Comparison of ENCODE assay signal across 8 mouse cellular contexts in the genomic region with DNA sequence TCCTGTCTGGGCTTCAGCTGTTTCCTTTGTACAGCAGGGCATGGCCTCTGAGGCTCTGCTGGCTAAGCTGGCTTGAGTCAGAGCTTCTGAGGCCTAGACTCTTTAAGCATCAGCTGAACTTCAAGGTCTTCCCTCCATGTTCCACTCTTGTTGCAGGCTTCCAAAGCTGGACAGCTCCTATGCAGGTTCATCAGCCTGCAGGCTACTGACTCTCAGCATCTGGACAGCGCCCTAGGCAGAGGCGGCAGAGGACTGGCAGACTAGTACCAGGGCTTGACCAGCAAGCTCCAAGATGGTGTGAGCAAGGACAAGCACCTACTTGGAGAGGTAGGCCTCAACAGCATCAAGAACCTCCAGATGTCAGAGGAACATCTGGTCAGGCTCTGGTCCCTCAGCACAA. TPM values are rescaled to one million over a fixed set of nuclear protein-coding genes. Genes with fewer than 3 reads are reported as not detected.
DNase-seq lines count a peak whose midpoint lies in the region; ATAC-seq and TF ChIP-seq lines count a peak whose summit lies in the region.

No protein-coding gene starts in this region.

- peaks cover 7% of the 10 kb centered on the region for H3K4me1 ChIP-seq in hindbrain, embryonic 10.5 days (replicated peaks)
- H3K4me1 ChIP-seq in hindbrain, embryonic 12.5 days: peaks cover 10% of the 10 kb centered on the region
- H3K4me1 ChIP-seq in ES-E14 (ENCODE audit: control insufficient read depth in 2 of 2, insufficient read depth in 2 of 2, low read length in 2 of 2, poor library complexity in 1 of 2): peaks cover 0 to 3% of the 10 kb centered on the region in 2 experiments; a peak in 1 of 4 replicates
- H3K4me1 ChIP-seq in embryonic facial prominence, embryonic 14.5 days (ENCODE audit: control insufficient read depth, insufficient read depth, low read length): peaks cover 5% of the 10 kb centered on the region; the same call in 1 of the 2 replicates
- H3K4me1 ChIP-seq in liver, embryonic 14.5 days (replicated peaks; ENCODE audit: control insufficient read depth in 2 of 2, insufficient read depth in 2 of 2, low read length in 1 of 2): peaks cover 5 to 12% of the 10 kb centered on the region in 2 experiments

- in situ Hi-C loops in ES-E14 (cut with MboI; ENCODE audit: low sequenced_read_pairs in 2 of 2, unreplicated experiment in 2 of 2): no loop called here

- WGBS in hindbrain, embryonic 10.5 days: 33% methylated on average over 2 of the region's 2 CpGs
- 30% methylated on average over 2 of the region's 2 CpGs for WGBS in hindbrain, embryonic 12.5 days
- whole genome bisulfite sequencing in embryonic facial prominence, embryonic 14.5 days: 23% methylated on average over 2 of the region's 2 CpGs
- 16% methylated on average over 2 of the region's 2 CpGs for WGBS in liver, embryonic 14.5 days (ENCODE audit: insufficient replicate concordance)

- no peak overlapping the region for H3K27ac ChIP-seq in hindbrain, embryonic 10.5 days
- H3K27ac ChIP-seq in hindbrain, embryonic 12.5 days: no peak overlapping the region
- no peak overlapping the region for H3K27ac ChIP-seq in ES-E14 (ENCODE audit: insufficient read depth, low read depth, low read length, poor library complexity, severe bottlenecking)
- H3K27ac ChIP-seq in embryonic facial prominence, embryonic 14.5 days (replicated peaks; ENCODE audit: low read depth, low read length): no peak overlapping the region
- no peak overlapping the region for H3K27ac ChIP-seq in liver, embryonic 14.5 days

- no peaks in the 10 kb centered on the region for H3K27me3 ChIP-seq in hindbrain, embryonic 10.5 days (ENCODE audit: insufficient read depth, poor library complexity, severe bottlenecking)
- H3K27me3 ChIP-seq in hindbrain, embryonic 12.5 days: no peaks in the 10 kb centered on the region
- H3K27me3 ChIP-seq in embryonic facial prominence, embryonic 14.5 days (replicated peaks; ENCODE audit: control insufficient read depth, insufficient read depth, low read length): no peaks in the 10 kb centered on the region
- H3K27me3 ChIP-seq in liver, embryonic 14.5 days (ENCODE audit: control insufficient read depth, insufficient read depth, low read length): no peaks in the 10 kb centered on the region; the same call in 1 of the 2 replicates

- ATAC-seq in hindbrain, embryonic 12.5 days (ENCODE audit: low FRiP score): no peak
- 0 out of 2 replicates have a peak, but pooled peaks have one; percentile 47 for ATAC-seq in embryonic facial prominence, embryonic 14.5 days (ENCODE audit: low read depth)
- no peak for ATAC-seq in liver, embryonic 14.5 days (ENCODE audit: insufficient read depth)
- no peak for ATAC-seq in frontal cortex, adult (ENCODE audit: low TSS enrichment)

- peak; percentile 70 for DNase-seq in hindbrain, embryonic 10.5 days (ENCODE audit: low spot score)
- peak; percentile 60 for DNase-seq in ES-E14 (ENCODE audit: low read depth, low spot score)
- peak; percentile 91 for DNase-seq in embryonic facial prominence, embryonic 14.5 days (ENCODE audit: low spot score)
- peak; percentile 41 to 46 (median 45) for DNase-seq in liver, embryonic 14.5 days (ENCODE audit: low read depth in 3 of 3, low spot score in 3 of 3)
- DNase-seq in right cerebral cortex, adult 18-20 months: no peak
- DNase-seq in left cerebral cortex, adult 9 months (ENCODE audit: low spot score in 2 of 2): no peak

- no peak overlapping the region for H3K9ac ChIP-seq in hindbrain, embryonic 12.5 days
- no peak overlapping the region for H3K9ac ChIP-seq in ES-E14 (ENCODE audit: insufficient read depth, low read depth, low read length, poor library complexity, severe bottlenecking)
- no peak overlapping the region for H3K9ac ChIP-seq in embryonic facial prominence, embryonic 14.5 days (ENCODE audit: low read depth, low read length)
- H3K9ac ChIP-seq in liver, embryonic 14.5 days (replicated peaks): no peak overlapping the region

- H3K36me3 ChIP-seq in hindbrain, embryonic 10.5 days: no peaks in the 10 kb centered on the region
- no peaks in the 10 kb centered on the region for H3K36me3 ChIP-seq in hindbrain, embryonic 12.5 days
- no peaks in the 10 kb centered on the region for H3K36me3 ChIP-seq in ES-E14 (ENCODE audit: control insufficient read depth, insufficient read depth, low read length, poor library complexity, severe bottlenecking)
- no peaks in the 10 kb centered on the region for H3K36me3 ChIP-seq in embryonic facial prominence, embryonic 14.5 days (ENCODE audit: control insufficient read depth, insufficient read depth, low read length)
- no peaks in the 10 kb centered on the region for H3K36me3 ChIP-seq in liver, embryonic 14.5 days (replicated peaks; ENCODE audit: control insufficient read depth, insufficient read depth, low read depth)

- H3K4me2 ChIP-seq in hindbrain, embryonic 12.5 days (replicated peaks): no peak overlapping the region
- no peak overlapping the region for H3K4me2 ChIP-seq in embryonic facial prominence, embryonic 14.5 days (ENCODE audit: low read depth, low read length)
- no peak overlapping the region for H3K4me2 ChIP-seq in liver, embryonic 14.5 days (ENCODE audit: low read depth)

- no peak for TF ChIP-seq EP300 in liver, embryonic 14.5 days (IDR thresholded peaks at IDR 0.05; ENCODE audit: low read depth)

- no peak overlapping the region for H3K4me3 ChIP-seq in hindbrain, embryonic 10.5 days
- no peak overlapping the region for H3K4me3 ChIP-seq in hindbrain, embryonic 12.5 days
- no peak overlapping the region for H3K4me3 ChIP-seq in ES-E14 (ENCODE audit: insufficient read depth in 1 of 2, low read depth in 1 of 2, low read length in 2 of 2, poor library complexity in 1 of 2, severe bottlenecking in 1 of 2)
- no peak overlapping the region for H3K4me3 ChIP-seq in embryonic facial prominence, embryonic 14.5 days (ENCODE audit: low read depth, low read length)
- H3K4me3 ChIP-seq in liver, embryonic 14.5 days (ENCODE audit: insufficient read depth in 1 of 2, low read depth in 2 of 2, low read length in 2 of 2): no peak overlapping the region

- no peak for TF ChIP-seq CTCF in liver, embryonic 14.5 days (IDR thresholded peaks at IDR 0.05; ENCODE audit: low read depth)

- no peaks in the 10 kb centered on the region for H3K9me3 ChIP-seq in hindbrain, embryonic 10.5 days
- H3K9me3 ChIP-seq in hindbrain, embryonic 12.5 days (replicated peaks): no peaks in the 10 kb centered on the region
- H3K9me3 ChIP-seq in ES-E14 (ENCODE audit: control insufficient read depth, insufficient read depth, low read depth, low read length): no peaks in the 10 kb centered on the region
- no peaks in the 10 kb centered on the region for H3K9me3 ChIP-seq in embryonic facial prominence, embryonic 14.5 days (ENCODE audit: control insufficient read depth, low read length)
- no peaks in the 10 kb centered on the region for H3K9me3 ChIP-seq in liver, embryonic 14.5 days (ENCODE audit: control insufficient read depth, low read length)

TF ChIP-seq in ES-E14, 5 proteins besides CTCF, POLR2A, EP300 and RAD21:
- TF ChIP-seq CHD2 (IDR thresholded peaks at IDR 0.05; ENCODE audit: low read depth, low read length) (no peak), HCFC1 (IDR thresholded peaks at IDR 0.05; ENCODE audit: borderline replicate concordance, insufficient read depth, low read length) (no peak), ZC3H11A (IDR thresholded peaks at IDR 0.05; ENCODE audit: borderline replicate concordance, low read depth, low read length) (no peak), MAFK (IDR thresholded peaks at IDR 0.05; ENCODE audit: insufficient read depth, low read depth, low read length) (no peak), ZNF384 (IDR thresholded peaks at IDR 0.05; ENCODE audit: low read depth, low read length) (no peak)

RNA-seq across cellular contexts. Expression of a gene that starts 42.9 kb away (rescaled TPM):
- 28.9 and 30.5 TPM in 2 replicates for polyA plus RNA-seq in hindbrain, embryonic 10.5 days (2016; fragmentation: Nextera tagmentation; extraction: Ambion mirVana)
- polyA plus RNA-seq in hindbrain, embryonic 12.5 days (2016; fragmentation: Nextera tagmentation; extraction: Ambion mirVana): 47.1 and 48.6 TPM in 2 replicates
- 39.3 and 43.3 TPM in 2 replicates for total RNA-seq in ES-E14 (2012; rRNA removed)
- polyA plus RNA-seq in embryonic facial prominence, embryonic 14.5 days (2014; fragmentation: Nextera tagmentation; extraction: Ambion mirVana): 20.0 and 22.6 TPM in 2 replicates
- polyA plus RNA-seq in liver, embryonic 14.5 days (2012; rRNA removed): 18.8 and 23.9 TPM in 2 replicates
- 25.0 and 25.7 TPM in 2 replicates for polyA plus RNA-seq in liver, embryonic 14.5 days (2014; fragmentation: Nextera tagmentation; extraction: Ambion mirVana)

Comparison
In these comparisons a context has a peak if more than half of its experiments do, and no peak if none do; other contexts are left out.
1. DNase-seq: peak in hindbrain, embryonic 10.5 days (single experiment), ES-E14 (single experiment), embryonic facial prominence, embryonic 14.5 days (single experiment) and liver, embryonic 14.5 days (3 of 3); none in right cerebral cortex, adult 18-20 months (single experiment) and left cerebral cortex, adult 9 months (0 of 2).